15 mouse cellular contexts compared by ENCODE assay signal in genomic region chr7:117445471-117445870, GRCm38 (mm10).
DNase-seq lines count a peak whose midpoint lies in the region; ATAC-seq lines count a peak whose summit lies in the region.
"Had no signal": no experiment of that assay in that cellular context is flagged by ENCODE, and none has a peak within 500 bp of the region (broad histone marks: within the 10 kb centered on the region; RNA-seq: fewer than 3 reads in every experiment).

No protein-coding gene starts in this region.

- no peaks in the 10 kb centered on the region for H3K36me3 ChIP-seq in heart, embryonic 15.5 days
- H3K36me3 ChIP-seq: intestine, embryonic 15.5 days had no signal

- intact Hi-C loops in heart, postnatal 10 days (cut with DNase I) = no loop called here

- peaks cover 19% of the 10 kb centered on the region for H3K4me1 ChIP-seq in heart, embryonic 15.5 days (replicated peaks)
- H3K4me1 ChIP-seq: forebrain, embryonic 13.5 days; intestine, embryonic 15.5 days; megakaryocyte, embryonic 14.5 days had no signal

- no peak for DNase-seq in heart, postnatal 10 days
- DNase-seq in spleen, postnatal 36 days (ENCODE audit: low spot score in 2 of 2) = peak; percentile 74
- DNase-seq in spleen, postnatal 14 days (ENCODE audit: low spot score in 2 of 2) = no peak
- peak; percentile 49 for DNase-seq in forelimb bud, embryonic 11.5 days (ENCODE audit: low read depth, low spot score)
- DNase-seq in right cerebral cortex, adult 18-20 months = no peak
- no peak for DNase-seq in urinary bladder, postnatal 25 days (ENCODE audit: low spot score)
- DNase-seq: adrenal gland, adult 8-10 months; cerebellum, postnatal 10 days; lung, embryonic 14.5 days; thymus, adult 18-20 months had no signal

- WGBS in heart, embryonic 15.5 days = 25% methylated on average over 3 of the region's 3 CpGs

- H3K27me3 ChIP-seq in heart, embryonic 15.5 days = no peaks in the 10 kb centered on the region
- H3K27me3 ChIP-seq: forebrain, embryonic 13.5 days; intestine, embryonic 15.5 days; megakaryocyte, embryonic 14.5 days had no signal

- H3K27ac ChIP-seq in heart, embryonic 15.5 days = peak overlapping the region; percentile 43; the same call in 1 of the 2 replicates
- H3K27ac ChIP-seq: forebrain, embryonic 13.5 days; intestine, embryonic 15.5 days had no signal

- no peak for ATAC-seq in heart, embryonic 15.5 days (replicated peaks; ENCODE audit: insufficient number of reproducible peaks, insufficient read depth, low FRiP score, low read depth)
- ATAC-seq: forebrain, embryonic 13.5 days; intestine, embryonic 15.5 days; midbrain, embryonic 16.5 days had no signal

- no peak overlapping the region for H3K9ac ChIP-seq in heart, embryonic 15.5 days
- H3K9ac ChIP-seq: forebrain, embryonic 13.5 days; intestine, embryonic 15.5 days; lung, embryonic 14.5 days had no signal

- H3K9me3 ChIP-seq in heart, embryonic 15.5 days (replicated peaks) = no peaks in the 10 kb centered on the region
- H3K9me3 ChIP-seq: intestine, embryonic 15.5 days had no signal

- no peak overlapping the region for H3K4me3 ChIP-seq in heart, embryonic 15.5 days
- H3K4me3 ChIP-seq: forebrain, embryonic 13.5 days; intestine, embryonic 15.5 days; megakaryocyte, embryonic 14.5 days had no signal

- H3K4me2 ChIP-seq in heart, embryonic 15.5 days = no peak overlapping the region
- H3K4me2 ChIP-seq: forebrain, embryonic 13.5 days; intestine, embryonic 15.5 days; lung, embryonic 14.5 days had no signal

Comparison
In these comparisons a context has a peak if more than half of its experiments do, and no peak if none do; other contexts are left out.
1. DNase-seq: peak in spleen, postnatal 36 days (2 of 2) and forelimb bud, embryonic 11.5 days (single experiment); none in heart, postnatal 10 days (0 of 2), spleen, postnatal 14 days (0 of 2), right cerebral cortex, adult 18-20 months (single experiment) and urinary bladder, postnatal 25 days (single experiment).